9 mouse cellular contexts compared by ENCODE assay signal in genomic region chr19:24753617-24754439, GRCm38 (mm10).
DNase-seq lines count a peak whose midpoint lies in the region; ATAC-seq and TF ChIP-seq lines count a peak whose summit lies in the region.
"Had no signal": no experiment of that assay in that cellular context is flagged by ENCODE, and none has a peak within 500 bp of the region (broad histone marks: within the 10 kb centered on the region; RNA-seq: fewer than 3 reads in every experiment).

No protein-coding gene starts in this region.

- H3K36me3 ChIP-seq in forebrain, embryonic 10.5 days (replicated peaks): no peaks in the 10 kb centered on the region
- no peaks in the 10 kb centered on the region for H3K36me3 ChIP-seq in forebrain, postnatal 0 days (ENCODE audit: insufficient read depth)
- H3K36me3 ChIP-seq in limb, embryonic 14.5 days (ENCODE audit: control insufficient read depth, insufficient read depth, low read length): no peaks in the 10 kb centered on the region

- no peak for ATAC-seq in forebrain, postnatal 0 days
- ATAC-seq in limb, embryonic 14.5 days (ENCODE audit: low FRiP score, low read depth): no peak
- ATAC-seq in inflammation-experienced regulatory T-cells, adult 6 months: no peak

- peaks cover 13% of the 10 kb centered on the region for H3K4me1 ChIP-seq in forebrain, embryonic 10.5 days
- no peaks in the 10 kb centered on the region for H3K4me1 ChIP-seq in forebrain, postnatal 0 days (ENCODE audit: insufficient read depth)
- peaks cover 10% of the 10 kb centered on the region for H3K4me1 ChIP-seq in limb, embryonic 14.5 days (ENCODE audit: control insufficient read depth, insufficient read depth, low read length)

- peak overlapping the region; percentile 30; the same call in 1 of the 2 replicates for H3K27ac ChIP-seq in forebrain, embryonic 10.5 days
- no peak overlapping the region for H3K27ac ChIP-seq in forebrain, postnatal 0 days (ENCODE audit: low read depth, low read length)
- no peak overlapping the region for H3K27ac ChIP-seq in limb, embryonic 14.5 days (replicated peaks; ENCODE audit: low read depth, low read length)

- no peaks in the 10 kb centered on the region for H3K27me3 ChIP-seq in forebrain, embryonic 10.5 days (ENCODE audit: poor library complexity, severe bottlenecking)
- H3K27me3 ChIP-seq in forebrain, postnatal 0 days (ENCODE audit: insufficient read depth, low read length): no peaks in the 10 kb centered on the region
- no peaks in the 10 kb centered on the region for H3K27me3 ChIP-seq in limb, embryonic 14.5 days (ENCODE audit: control insufficient read depth, insufficient read depth, low read length)

- H3K4me2 ChIP-seq in forebrain, postnatal 0 days (ENCODE audit: low read depth): no peak overlapping the region
- H3K4me2 ChIP-seq in limb, embryonic 14.5 days (replicated peaks; ENCODE audit: low read depth, low read length, severe bottlenecking): peak overlapping the region; percentile 29; the same call in 1 of the 2 replicates

- no peak for DNase-seq in forebrain, embryonic 10.5 days (ENCODE audit: extremely low spot score, low spot score)
- no peak for DNase-seq in forebrain, postnatal 0 days
- peak; percentile 34 for DNase-seq in right cerebral cortex, adult 18-20 months
- no peak for DNase-seq in right cerebral cortex, postnatal 25 days
- no peak for DNase-seq in limb, embryonic 14.5 days (ENCODE audit: low spot score)
- DNase-seq in thymus, adult 18-20 months: no peak
- no peak for DNase-seq in yolk sac, embryonic 10.5 days (ENCODE audit: low spot score)
- DNase-seq: B cell, adult 2 months had no signal

- 68% methylated on average over 14 of the region's 14 CpGs for WGBS in forebrain, embryonic 10.5 days
- whole genome bisulfite sequencing in forebrain, postnatal 0 days: 28% methylated on average over 14 of the region's 14 CpGs
- 20% methylated on average over 14 of the region's 14 CpGs for WGBS in limb, embryonic 14.5 days

- H3K9me3 ChIP-seq in forebrain, embryonic 10.5 days: no peaks in the 10 kb centered on the region
- H3K9me3 ChIP-seq in forebrain, postnatal 0 days (ENCODE audit: low read length): no peaks in the 10 kb centered on the region
- no peaks in the 10 kb centered on the region for H3K9me3 ChIP-seq in limb, embryonic 14.5 days (ENCODE audit: control insufficient read depth, low read length)

- no peak overlapping the region for H3K4me3 ChIP-seq in forebrain, embryonic 10.5 days
- H3K4me3 ChIP-seq in forebrain, postnatal 0 days (ENCODE audit: low read depth, low read length): no peak overlapping the region
- H3K4me3 ChIP-seq in limb, embryonic 14.5 days (replicated peaks; ENCODE audit: low read length): no peak overlapping the region

- TF ChIP-seq POLR2A in limb, embryonic 14.5 days (IDR thresholded peaks at IDR 0.05; ENCODE audit: borderline replicate concordance, extremely low read depth, insufficient read depth, insufficient read length): no peak

- H3K9ac ChIP-seq in forebrain, postnatal 0 days: no peak overlapping the region
- no peak overlapping the region for H3K9ac ChIP-seq in limb, embryonic 14.5 days (ENCODE audit: low read depth, low read length, severe bottlenecking)

- TF ChIP-seq CTCF in forebrain, postnatal 0 days (IDR thresholded peaks at IDR 0.05; ENCODE audit: low read depth): no peak
